Comparison of ENCODE assay signal across 17 mouse cellular contexts in genomic region chr13:109356252-109356651, GRCm38 (mm10).
DNase-seq lines count a peak whose midpoint lies in the region; ATAC-seq and TF ChIP-seq lines count a peak whose summit lies in the region.
"Had no signal": no experiment of that assay in that cellular context is flagged by ENCODE, and none has a peak within 500 bp of the region (broad histone marks: within the 10 kb centered on the region; RNA-seq: fewer than 3 reads in every experiment).

No protein-coding gene starts in this region.

- H3K4me3 ChIP-seq in kidney, adult 2 months (ENCODE audit: insufficient read depth, low read depth, low read length): no peak overlapping the region
- no peak overlapping the region for H3K4me3 ChIP-seq in liver, postnatal 0 days (ENCODE audit: low read depth, low read length)
- H3K4me3 ChIP-seq in forebrain, embryonic 11.5 days (ENCODE audit: low read depth, low read length): no peak overlapping the region
- H3K4me3 ChIP-seq: forebrain, embryonic 12.5 days; hindbrain, embryonic 12.5 days; limb, embryonic 12.5 days; neural tube, embryonic 13.5 days had no signal

- no peak for TF ChIP-seq EP300 in liver, postnatal 0 days (IDR thresholded peaks at IDR 0.05; ENCODE audit: low read depth)

- H3K9me3 ChIP-seq in liver, postnatal 0 days (ENCODE audit: low read length): no peaks in the 10 kb centered on the region
- no peaks in the 10 kb centered on the region for H3K9me3 ChIP-seq in forebrain, embryonic 11.5 days (ENCODE audit: control insufficient read depth, low read length)
- H3K9me3 ChIP-seq: forebrain, embryonic 12.5 days; hindbrain, embryonic 12.5 days; limb, embryonic 12.5 days; neural tube, embryonic 13.5 days had no signal

- 72% methylated on average over 7 of the region's 7 CpGs for WGBS in kidney, adult 2 months
- 74% methylated on average over 7 of the region's 7 CpGs for WGBS in liver, postnatal 0 days (ENCODE audit: insufficient replicate concordance)
- WGBS in forebrain, embryonic 11.5 days: 86% methylated on average over 7 of the region's 7 CpGs

- H3K36me3 ChIP-seq in kidney, adult 2 months (ENCODE audit: control insufficient read depth, insufficient read depth, low read length): no peaks in the 10 kb centered on the region
- H3K36me3 ChIP-seq in liver, postnatal 0 days (replicated peaks; ENCODE audit: insufficient read depth, low read length): no peaks in the 10 kb centered on the region
- H3K36me3 ChIP-seq in forebrain, embryonic 11.5 days (ENCODE audit: control insufficient read depth, insufficient read depth, low read length): no peaks in the 10 kb centered on the region
- H3K36me3 ChIP-seq: forebrain, embryonic 12.5 days; hindbrain, embryonic 12.5 days; limb, embryonic 12.5 days; neural tube, embryonic 13.5 days had no signal

- DNase-seq in embryo, embryonic 11 days: peak; percentile 18
- no peak for DNase-seq in embryo, embryonic 10 days (ENCODE audit: low spot score)
- DNase-seq in kidney, adult 2 months: peak; percentile 20
- no peak for DNase-seq in kidney, postnatal 4 days
- DNase-seq in liver, postnatal 0 days: no peak
- no peak for DNase-seq in liver
- peak; percentile 28 for DNase-seq in adipocyte (ENCODE audit: low spot score)
- DNase-seq in forebrain, embryonic 11.5 days (ENCODE audit: low spot score): no peak
- DNase-seq: adrenal gland, postnatal 36 days; cerebellum, postnatal 25 days; gastrocnemius, postnatal 25 days; kidney, postnatal 25 days; thymus, postnatal 4 days had no signal

- ATAC-seq in liver, postnatal 0 days: no peak
- no peak for ATAC-seq in forebrain, embryonic 11.5 days (replicated peaks; ENCODE audit: low FRiP score)

- H3K27ac ChIP-seq in kidney, adult 2 months (ENCODE audit: insufficient read depth, low read depth, low read length): no peak overlapping the region
- H3K27ac ChIP-seq in liver, postnatal 0 days (ENCODE audit: low read depth): no peak overlapping the region
- H3K27ac ChIP-seq in forebrain, embryonic 11.5 days (ENCODE audit: low read depth, low read length): no peak overlapping the region
- H3K27ac ChIP-seq: forebrain, embryonic 12.5 days; hindbrain, embryonic 12.5 days; limb, embryonic 12.5 days; neural tube, embryonic 13.5 days had no signal

- TF ChIP-seq CTCF in kidney, adult 2 months (conservative IDR thresholded peaks at IDR 0.05; ENCODE audit: insufficient read depth, insufficient read length, low read depth, low read length): peak; percentile 31
- TF ChIP-seq CTCF in liver, postnatal 0 days (IDR thresholded peaks at IDR 0.05; ENCODE audit: low read depth): peak; percentile 68

- no peaks in the 10 kb centered on the region for H3K27me3 ChIP-seq in kidney, adult 2 months (replicated peaks; ENCODE audit: control insufficient read depth, insufficient read depth, low read length)
- no peaks in the 10 kb centered on the region for H3K27me3 ChIP-seq in liver, postnatal 0 days (ENCODE audit: insufficient read depth, low read length)
- no peaks in the 10 kb centered on the region for H3K27me3 ChIP-seq in forebrain, embryonic 11.5 days (ENCODE audit: control insufficient read depth, insufficient read depth, low read length)
- H3K27me3 ChIP-seq: forebrain, embryonic 12.5 days; hindbrain, embryonic 12.5 days; limb, embryonic 12.5 days; neural tube, embryonic 13.5 days had no signal

- H3K4me2 ChIP-seq in liver, postnatal 0 days (ENCODE audit: low read depth, low read length): no peak overlapping the region
- no peak overlapping the region for H3K4me2 ChIP-seq in forebrain, embryonic 11.5 days (ENCODE audit: low read depth, low read length, severe bottlenecking)
- H3K4me2 ChIP-seq: forebrain, embryonic 12.5 days; hindbrain, embryonic 12.5 days; limb, embryonic 12.5 days; neural tube, embryonic 13.5 days had no signal

- no peak overlapping the region for H3K9ac ChIP-seq in liver, postnatal 0 days (replicated peaks)
- H3K9ac ChIP-seq in forebrain, embryonic 11.5 days (ENCODE audit: low read length): no peak overlapping the region
- H3K9ac ChIP-seq: forebrain, embryonic 12.5 days; hindbrain, embryonic 12.5 days; limb, embryonic 12.5 days; neural tube, embryonic 13.5 days had no signal

- TF ChIP-seq POLR2A in kidney, adult 2 months (IDR thresholded peaks at IDR 0.05; ENCODE audit: low read depth, low read length): no peak

- no peaks in the 10 kb centered on the region for H3K4me1 ChIP-seq in kidney, adult 2 months (ENCODE audit: control insufficient read depth, insufficient read depth, low read length)
- H3K4me1 ChIP-seq in liver, postnatal 0 days (ENCODE audit: insufficient read depth): no peaks in the 10 kb centered on the region
- H3K4me1 ChIP-seq in forebrain, embryonic 11.5 days (replicated peaks; ENCODE audit: control insufficient read depth, insufficient read depth, low read length): no peaks in the 10 kb centered on the region
- H3K4me1 ChIP-seq: forebrain, embryonic 12.5 days; hindbrain, embryonic 12.5 days; limb, embryonic 12.5 days; neural tube, embryonic 13.5 days had no signal

Comparison
In these comparisons a context has a peak if more than half of its experiments do, and no peak if none do; other contexts are left out.
1. DNase-seq: peak in embryo, embryonic 11 days (single experiment), kidney, adult 2 months (single experiment) and adipocyte (single experiment); none in embryo, embryonic 10 days (single experiment), kidney, postnatal 4 days (0 of 2), liver, postnatal 0 days (single experiment), liver (single experiment) and forebrain, embryonic 11.5 days (single experiment).